Mouse (Mus musculus): ENCODE measurements at regions not wholly inside any gene's neighbourhood (a gene's known extent, or its start where the extent isn't known, plus 50 kb on each side); places are given as distances from the start of the nearest gene placed in this dataset.

GRCm38 (mm10) chr13:102458711-102459110, 234.6 kb upstream of the Cd180 start:
- intact Hi-C loops (cut with DNase I) = no loop called here
- H3K27ac ChIP-seq = no peak overlapping the region
- no peak for DNase-seq (ENCODE audit: extremely low spot score in 1 of 2, low spot score in 2 of 2)
- no peak overlapping the region for H3K4me3 ChIP-seq
- TF ChIP-seq CTCF (IDR thresholded peaks at IDR 0.05) = no peak

GRCm38 (mm10) chr13:102463993-102464392, 229.4 kb upstream of the Cd180 start:
- Histone ChIP-seq H3K27ac (no peak overlapping the region), H3K4me3 (no peak overlapping the region)
- TF ChIP-seq CTCF (IDR thresholded peaks at IDR 0.05) = no peak
- no peak for DNase-seq (ENCODE audit: extremely low spot score in 1 of 2, low spot score in 2 of 2)
- intact Hi-C loops (cut with DNase I) = no loop called here

- Histone ChIP-seq H3K27ac (no peak overlapping the region), H3K4me3 (no peak overlapping the region)
- TF ChIP-seq CTCF (IDR thresholded peaks at IDR 0.05) = no peak
- intact Hi-C loops (cut with DNase I) = no loop called here
- no peak for DNase-seq (ENCODE audit: extremely low spot score in 1 of 2, low spot score in 2 of 2)
Measured at GRCm38 (mm10) chr13:102481906-102482305, 211.5 kb upstream of the Cd180 start.

GRCm38 (mm10) chr13:102482451-102482850, 210.9 kb upstream of the Cd180 start:
- H3K27ac ChIP-seq = no peak overlapping the region
- no peak overlapping the region for H3K4me3 ChIP-seq
- no peak for TF ChIP-seq CTCF (IDR thresholded peaks at IDR 0.05)
- no peak for DNase-seq (ENCODE audit: extremely low spot score in 1 of 2, low spot score in 2 of 2)
- intact Hi-C loops (cut with DNase I) = no loop called here

GRCm38 (mm10) chr13:102487416-102488097, 205.8 kb upstream of the Cd180 start:
- H3K4me3 ChIP-seq = no peak overlapping the region

GRCm38 (mm10) chr13:102491370-102491769, 202.0 kb upstream of the Cd180 start:
- Histone ChIP-seq H3K27ac (no peak overlapping the region), H3K4me3 (no peak overlapping the region)
- no peak for TF ChIP-seq CTCF (IDR thresholded peaks at IDR 0.05)
- no peak for DNase-seq (ENCODE audit: extremely low spot score in 1 of 2, low spot score in 2 of 2)
- intact Hi-C loops (cut with DNase I) = no loop called here

More at GRCm38 (mm10) chr13:102487416-102488097, 205.8 kb upstream of the Cd180 start:
- intact Hi-C loops (cut with DNase I) = no loop called here
- no peak overlapping the region for H3K27ac ChIP-seq
- DNase-seq (ENCODE audit: extremely low spot score in 1 of 2, low spot score in 2 of 2) = no peak
- no peak for TF ChIP-seq CTCF (IDR thresholded peaks at IDR 0.05)

- no peak for DNase-seq (ENCODE audit: extremely low spot score in 1 of 2, low spot score in 2 of 2)
- intact Hi-C loops (cut with DNase I) = no loop called here
Measured at GRCm38 (mm10) chr13:102504157-102504947, 189.0 kb upstream of the Cd180 start.

GRCm38 (mm10) chr13:102507226-102507625, 186.1 kb upstream of the Cd180 start:
- Histone ChIP-seq H3K4me3 (no peak overlapping the region), H3K27ac (no peak overlapping the region)
- intact Hi-C loops (cut with DNase I) = no loop called here
- peak; percentile 66 for TF ChIP-seq CTCF (IDR thresholded peaks at IDR 0.05)
- peak in 1 of 2 experiments; percentile 11 for DNase-seq (ENCODE audit: extremely low spot score in 1 of 2, low spot score in 2 of 2)

More at GRCm38 (mm10) chr13:102504157-102504947, 189.0 kb upstream of the Cd180 start:
- Histone ChIP-seq H3K4me3 (no peak overlapping the region), H3K27ac (no peak overlapping the region)
- TF ChIP-seq CTCF (IDR thresholded peaks at IDR 0.05) = no peak

GRCm38 (mm10) chr13:102507916-102508315, 185.4 kb upstream of the Cd180 start:
- no peak for TF ChIP-seq CTCF (IDR thresholded peaks at IDR 0.05)
- intact Hi-C loops (cut with DNase I) = loop anchor here (1.0 kb wide), 1 partner anchor 771 kb away; no protein-coding TSS in a partner anchor
- no peak overlapping the region for H3K4me3 ChIP-seq
- H3K27ac ChIP-seq = no peak overlapping the region
- no peak for DNase-seq (ENCODE audit: extremely low spot score in 1 of 2, low spot score in 2 of 2)

- intact Hi-C loops (cut with DNase I) = no loop called here
- Histone ChIP-seq H3K4me3 (no peak overlapping the region), H3K27ac (no peak overlapping the region)
- TF ChIP-seq CTCF (IDR thresholded peaks at IDR 0.05) = no peak
- no peak for DNase-seq (ENCODE audit: extremely low spot score in 1 of 2, low spot score in 2 of 2)
Measured at GRCm38 (mm10) chr13:102510733-102511279, 182.6 kb upstream of the Cd180 start.

- no peak for TF ChIP-seq CTCF (IDR thresholded peaks at IDR 0.05)
- intact Hi-C loops (cut with DNase I) = no loop called here
- Histone ChIP-seq H3K27ac (no peak overlapping the region), H3K4me3 (no peak overlapping the region)
- no peak for DNase-seq (ENCODE audit: extremely low spot score in 1 of 2, low spot score in 2 of 2)
Measured at GRCm38 (mm10) chr13:102518169-102518882, 175.0 kb upstream of the Cd180 start.

- no peak for TF ChIP-seq CTCF (IDR thresholded peaks at IDR 0.05)
- H3K27ac ChIP-seq = no peak overlapping the region
- intact Hi-C loops (cut with DNase I) = no loop called here
- no peak overlapping the region for H3K4me3 ChIP-seq
- no peak for DNase-seq (ENCODE audit: extremely low spot score in 1 of 2, low spot score in 2 of 2)
Measured at GRCm38 (mm10) chr13:102521427-102521826, 171.9 kb upstream of the Cd180 start.

All from left cerebral cortex, adult 2 months (tissue).